Mouse (Mus musculus): ENCODE results near the gene Gphn.

The Gphn gene

DNA sequence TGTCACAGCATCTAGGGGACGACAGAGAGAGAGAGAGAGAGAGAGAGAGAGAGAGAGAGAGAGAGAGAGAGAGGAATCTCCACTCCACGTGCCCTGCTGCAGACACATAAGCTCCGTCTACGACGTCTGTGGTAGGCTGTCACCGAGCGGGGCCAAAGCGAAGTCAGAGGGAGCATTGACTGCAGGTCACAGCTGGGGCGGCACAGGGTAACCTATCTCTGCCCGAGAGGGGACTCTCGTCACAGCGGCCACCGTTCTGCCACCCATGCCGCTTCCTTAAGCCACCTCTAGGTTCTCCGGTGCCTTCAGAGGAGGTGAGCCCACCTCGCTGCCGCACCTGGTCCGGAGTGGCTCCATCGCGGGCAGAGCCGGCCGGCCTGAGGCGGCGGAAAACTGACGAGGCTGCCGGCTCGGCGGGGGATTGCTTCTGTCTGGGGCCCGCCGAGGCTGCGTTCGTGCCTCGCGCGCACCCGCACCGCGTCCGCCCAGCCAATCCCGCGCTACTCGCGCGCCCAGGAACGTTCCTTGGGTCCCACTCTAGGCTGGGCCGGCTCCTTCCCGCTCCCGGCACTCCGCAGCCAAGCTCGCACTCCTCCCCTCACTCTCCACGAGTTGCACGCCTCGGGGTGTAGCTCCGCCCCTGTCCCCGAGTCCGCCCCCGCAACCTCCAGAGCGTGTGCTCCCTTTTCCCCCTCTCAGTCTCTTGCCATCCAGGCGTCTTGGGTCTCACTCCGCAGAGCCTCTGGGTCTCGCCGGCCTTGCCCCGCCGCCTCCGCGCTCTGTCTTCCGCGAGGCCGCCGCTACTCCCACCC, at the start of gene Gphn:
Gphn (plus strand) TSS at position 673 of the 812 bp plus-strand sequence.
- peak; percentile 94 for DNase-seq

GRCm38 (mm10) chr12:78181452-78181851, 44.7 kb upstream of the Gphn start:
- no peak for DNase-seq

GRCm38 (mm10) chr12:78193942-78194341, 32.2 kb upstream of the Gphn start, which contains the start of gene Gm6657:
Gene Gm6657 (plus strand): TSS chr12:78194242.
- DNase-seq = no peak

DNA sequence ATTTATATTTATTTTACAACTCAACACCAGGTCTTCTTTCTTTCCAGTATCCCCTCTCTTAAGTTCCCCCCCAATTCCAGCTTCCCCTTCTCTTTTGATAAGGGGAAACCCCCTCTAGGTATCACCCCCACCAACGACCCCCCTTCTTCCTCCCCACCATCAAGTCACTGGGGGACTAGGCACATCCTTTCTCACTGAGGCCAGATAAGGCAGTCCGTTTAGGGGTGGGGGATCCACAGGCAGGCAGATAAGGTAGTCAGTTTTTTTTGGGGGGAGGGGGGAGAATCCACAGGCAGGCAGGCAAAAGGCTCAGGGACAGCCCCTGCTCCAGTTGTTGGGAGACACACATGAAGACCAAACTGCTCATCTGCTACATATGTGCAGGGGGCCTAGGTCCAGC, 30.8 kb upstream of the Gphn start:
- DNase-seq = no peak

DNA sequence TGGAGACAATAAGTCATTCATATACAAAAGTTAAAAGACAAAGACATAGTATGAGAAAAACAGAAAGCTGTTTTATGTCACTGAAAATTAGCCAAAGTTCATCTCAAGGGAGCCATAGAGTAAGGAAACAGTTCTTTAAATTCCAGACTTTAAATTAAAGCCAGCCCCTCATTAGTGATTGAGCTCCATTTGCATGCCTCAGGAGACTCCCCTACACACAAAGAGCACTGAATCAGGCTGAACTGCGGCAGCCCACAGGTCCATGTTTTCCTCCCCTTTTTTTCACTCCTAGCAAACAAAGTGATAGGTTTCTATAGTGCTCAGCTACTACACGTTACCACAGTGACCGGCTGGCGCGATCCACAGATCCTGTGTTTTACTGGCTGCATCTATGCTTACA, 22.5 kb upstream of the Gphn start:
- no peak for DNase-seq

- DNase-seq = peak; percentile 64
Measured at GRCm38 (mm10) chr12:78205915-78206570, 20.1 kb upstream of the Gphn start.

DNA sequence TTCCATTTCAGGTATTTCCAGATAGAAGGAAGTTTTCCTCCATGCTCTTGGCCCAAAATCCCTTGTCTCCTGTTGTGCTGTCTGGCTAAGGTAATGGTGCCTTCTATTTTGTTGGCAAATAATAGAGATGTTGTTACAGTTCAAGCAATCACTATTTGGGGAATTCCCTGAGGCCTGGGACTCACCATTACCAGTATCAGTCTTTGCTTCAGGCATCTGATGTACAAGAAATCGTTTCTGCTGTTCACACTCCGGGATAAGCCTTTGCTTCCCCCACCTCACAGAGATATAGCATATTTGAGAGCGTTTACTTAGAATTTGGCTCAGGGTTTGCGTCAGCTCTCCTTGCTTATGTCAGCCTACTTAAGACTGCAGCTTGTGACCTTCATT, 19.6 kb upstream of the Gphn start:
- DNase-seq = no peak

GRCm38 (mm10) chr12:78209856-78210255, 16.3 kb upstream of the Gphn start:
- no peak for DNase-seq

DNA sequence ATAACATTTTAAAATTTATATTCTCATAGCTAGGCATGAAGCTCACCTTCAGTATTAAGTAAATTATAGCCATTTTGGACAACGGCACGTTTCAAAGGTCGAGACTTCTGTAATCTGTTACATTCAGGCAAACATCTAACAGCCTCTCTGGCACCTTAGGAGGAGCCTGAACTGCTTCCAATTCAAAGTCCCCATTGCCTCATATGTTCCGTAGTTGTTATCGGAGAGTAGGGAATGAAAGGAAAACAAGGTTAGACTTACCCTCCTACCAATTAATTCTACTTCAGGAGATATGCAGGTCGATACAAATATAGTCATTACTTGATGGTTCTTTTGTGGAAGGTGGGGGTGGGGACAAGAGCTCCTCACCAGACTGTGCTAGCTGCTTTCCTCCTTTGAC, 10.7 kb upstream of the Gphn start:
- no peak for DNase-seq

GRCm38 (mm10) chr12:78219191-78219825, 6.9 kb upstream of the Gphn start:
- DNase-seq = no peak

- DNase-seq = peak; percentile 92
Measured at GRCm38 (mm10) chr12:78226519-78226875, 318 bp downstream of the Gphn start.

DNA sequence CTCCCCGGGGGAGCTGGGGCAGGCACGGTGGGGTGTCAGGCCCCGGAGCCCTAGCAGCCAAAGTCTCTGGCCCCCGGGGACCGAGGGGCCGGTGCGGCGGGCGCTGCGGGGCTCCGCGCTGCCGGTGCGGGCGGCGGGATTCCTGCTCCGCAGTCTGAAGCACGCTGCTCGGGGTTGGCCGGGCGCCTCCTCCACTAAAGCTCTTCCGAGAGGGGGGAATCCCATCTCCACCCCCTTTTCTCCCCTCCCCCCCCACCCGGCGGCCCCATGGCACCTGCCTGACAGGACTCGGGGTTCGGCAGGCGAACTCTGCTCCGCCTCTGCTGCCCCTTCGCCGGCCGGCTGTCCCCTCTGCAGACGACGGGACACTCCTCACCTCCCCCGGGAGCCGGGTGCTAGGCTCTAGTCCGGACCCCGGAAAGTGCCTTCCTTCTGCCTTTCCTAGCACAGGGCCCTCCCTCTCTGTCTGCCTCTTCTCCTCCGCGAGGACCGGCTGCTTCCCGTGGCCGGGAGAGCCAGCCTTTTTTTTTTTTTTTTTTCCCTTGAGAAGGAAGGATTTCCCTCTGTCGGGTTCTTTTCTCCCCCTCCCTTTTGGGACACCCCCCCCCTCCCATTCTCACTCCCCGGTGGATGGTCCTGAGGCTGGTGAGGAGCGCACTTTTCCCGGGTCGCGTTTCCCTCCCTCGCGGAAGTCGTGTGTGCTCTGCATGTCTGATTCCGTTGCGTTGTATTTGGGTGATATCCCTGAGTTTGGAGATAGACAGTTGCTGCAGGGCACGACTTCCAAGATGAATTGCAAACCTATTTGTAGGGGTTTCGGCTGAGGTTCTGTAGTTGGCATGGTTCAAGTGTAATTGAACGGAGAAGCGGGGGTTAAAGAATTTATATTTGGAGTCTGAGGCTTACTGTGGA, 1.1 kb downstream of the Gphn start:
- DNase-seq = peak; percentile 54

DNA sequence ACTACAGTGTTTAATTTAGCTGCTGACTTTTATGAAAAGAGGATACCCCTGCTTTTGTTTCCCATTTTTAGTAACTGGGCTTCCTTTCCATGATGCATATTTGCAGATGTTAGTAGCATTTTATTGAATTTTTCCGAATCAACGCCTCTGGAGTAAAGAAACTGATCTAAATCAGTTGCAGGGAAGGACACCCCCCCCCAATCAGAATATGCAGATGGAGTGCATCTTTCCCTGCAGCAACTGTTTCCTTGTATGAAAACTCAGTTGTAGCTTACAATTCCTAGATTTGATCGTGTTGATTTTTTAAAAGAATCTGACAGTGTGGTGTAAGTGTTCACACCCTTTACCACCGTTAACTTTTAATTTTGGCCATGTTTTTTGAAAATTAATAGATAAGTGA, 2.0 kb downstream of the Gphn start:
- no peak for DNase-seq

- no peak for DNase-seq
Measured at GRCm38 (mm10) chr12:78232560-78232959, 6.4 kb downstream of the Gphn start.

DNA sequence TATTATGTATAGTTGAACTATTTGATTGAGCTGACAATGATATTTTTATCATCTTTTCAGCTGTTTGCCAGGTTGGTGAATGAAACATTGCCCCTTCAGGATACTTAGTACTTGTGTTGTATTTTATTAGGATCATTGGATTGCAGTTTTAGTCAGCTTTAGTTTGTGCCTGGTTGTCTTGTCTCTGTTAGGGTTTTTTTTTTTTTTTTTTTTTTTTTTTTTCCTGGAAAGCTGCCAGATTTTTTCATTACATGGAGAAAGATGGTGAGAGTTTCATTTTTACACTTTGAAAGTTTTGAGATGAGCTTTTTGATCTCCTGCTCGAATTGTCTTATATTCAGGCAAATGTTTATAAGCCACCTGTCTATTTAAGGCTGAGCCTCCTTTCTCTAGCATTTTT, 22.2 kb downstream of the Gphn start:
- no peak for DNase-seq

GRCm38 (mm10) chr12:78249151-78249550, 23.0 kb downstream of the Gphn start:
- peak; percentile 7 for DNase-seq

DNA sequence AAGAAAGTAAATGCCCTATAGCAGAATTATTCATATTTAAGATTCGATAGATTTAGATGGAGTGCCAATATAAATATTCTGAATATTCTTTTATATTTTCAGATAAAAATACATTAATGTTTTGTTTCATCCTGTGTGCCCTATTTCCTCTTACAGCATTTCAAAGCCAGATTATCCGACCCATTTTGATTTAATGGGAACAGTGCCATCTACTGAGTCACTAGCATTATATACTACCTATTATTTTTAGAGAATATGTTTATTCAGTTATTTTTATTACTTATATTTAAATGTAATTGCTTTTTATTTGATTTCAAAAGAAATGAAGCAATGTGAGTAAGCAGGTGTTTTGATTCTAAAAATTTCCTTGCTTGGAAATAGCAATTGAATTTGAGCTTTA, 51.2 kb downstream of the Gphn start:
- DNase-seq = no peak

GRCm38 (mm10) chr12:78290384-78290783, 64.2 kb downstream of the Gphn start:
- no peak for DNase-seq

- DNase-seq = no peak
Measured at GRCm38 (mm10) chr12:78298824-78299398, 72.7 kb downstream of the Gphn start.

DNA sequence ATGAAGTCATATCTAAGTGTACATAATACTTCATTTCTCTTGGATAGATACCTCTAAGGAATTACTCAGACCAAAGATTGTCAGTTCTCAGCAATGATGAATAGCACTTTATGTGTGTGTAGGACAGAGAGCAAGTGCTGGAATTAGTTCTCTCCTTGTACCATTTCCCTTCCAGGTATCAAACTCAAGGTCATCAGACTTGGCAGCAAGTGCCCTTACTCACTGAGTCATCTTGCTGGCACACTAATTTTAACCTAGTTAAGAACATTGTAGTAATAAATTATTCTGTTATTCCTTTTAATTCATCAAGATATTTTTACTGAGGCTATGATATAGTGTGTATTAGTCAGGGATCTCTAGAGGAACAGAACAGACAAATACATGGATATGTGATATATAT, 88.9 kb downstream of the Gphn start:
- no peak for DNase-seq

GRCm38 (mm10) chr12:78327946-78328345, 101.8 kb downstream of the Gphn start:
- DNase-seq = no peak

- peak; percentile 77 for DNase-seq
Measured at GRCm38 (mm10) chr12:78332107-78332506, 105.9 kb downstream of the Gphn start.

- no peak for DNase-seq
Measured at GRCm38 (mm10) chr12:78356472-78356871, 130.3 kb downstream of the Gphn start.

Measured in lung, postnatal 10 days (tissue).